Mouse (Mus musculus) cerebellum, adult 11 months (tissue): ENCODE data around the gene Pcsk2.

Experiments
- DNase-seq: peaks from one replicate; pipeline ENCODE4 v3.0.0; 2022

Pcsk2 gene

GRCm38 (mm10) chr2:143545758-143546246, at the start of gene Pcsk2:
TSS of gene Pcsk2 (plus strand) at chr2:143546156.
- peak; percentile 86 for DNase-seq

GRCm38 (mm10) chr2:143500845-143501244, 45.1 kb upstream of the Pcsk2 start:
- peak; percentile 30 for DNase-seq

GRCm38 (mm10) chr2:143501760-143502159, 44.2 kb upstream of the Pcsk2 start:
- DNase-seq: no peak

GRCm38 (mm10) chr2:143502203-143502602, 43.8 kb upstream of the Pcsk2 start:
- no peak for DNase-seq

- DNase-seq: no peak
Measured at GRCm38 (mm10) chr2:143536485-143536884, 9.5 kb upstream of the Pcsk2 start.

- DNase-seq: peak; percentile 47
Measured at GRCm38 (mm10) chr2:143545299-143545751, 631 bp upstream of the Pcsk2 start.

GRCm38 (mm10) chr2:143546412-143547211, 656 bp downstream of the Pcsk2 start:
- peak; percentile 44 for DNase-seq

- peak; percentile 35 for DNase-seq
Measured at GRCm38 (mm10) chr2:143547251-143548090, 1.5 kb downstream of the Pcsk2 start.

GRCm38 (mm10) chr2:143560384-143560783, 14.4 kb downstream of the Pcsk2 start:
- DNase-seq: no peak

- no peak for DNase-seq
Measured at GRCm38 (mm10) chr2:143565062-143565461, 19.1 kb downstream of the Pcsk2 start.

- no peak for DNase-seq
Measured at GRCm38 (mm10) chr2:143565961-143566360, 20.0 kb downstream of the Pcsk2 start.

- DNase-seq: no peak
Measured at GRCm38 (mm10) chr2:143585341-143585740, 39.4 kb downstream of the Pcsk2 start.

GRCm38 (mm10) chr2:143590398-143590797, 44.4 kb downstream of the Pcsk2 start:
- no peak for DNase-seq

GRCm38 (mm10) chr2:143603071-143603470, 57.1 kb downstream of the Pcsk2 start:
- no peak for DNase-seq

- no peak for DNase-seq
Measured at GRCm38 (mm10) chr2:143603871-143604512, 58.0 kb downstream of the Pcsk2 start.

GRCm38 (mm10) chr2:143610355-143611331, 64.7 kb downstream of the Pcsk2 start:
- no peak for DNase-seq

GRCm38 (mm10) chr2:143613466-143613865, 67.5 kb downstream of the Pcsk2 start:
- no peak for DNase-seq

- DNase-seq: no peak
Measured at GRCm38 (mm10) chr2:143614775-143615174, 68.8 kb downstream of the Pcsk2 start.

GRCm38 (mm10) chr2:143620916-143621315, 75.0 kb downstream of the Pcsk2 start:
- DNase-seq: no peak

- no peak for DNase-seq
Measured at GRCm38 (mm10) chr2:143623916-143624315, 78.0 kb downstream of the Pcsk2 start.

- no peak for DNase-seq
Measured at GRCm38 (mm10) chr2:143643305-143643704, 97.3 kb downstream of the Pcsk2 start.

- DNase-seq: no peak
Measured at GRCm38 (mm10) chr2:143644374-143644773, 98.4 kb downstream of the Pcsk2 start.
